Mouse (Mus musculus) heart, postnatal 14 days (tissue): ENCODE measurements around the gene Tc2n. TPM values are rescaled to one million over a fixed set of nuclear protein-coding genes. Genes with fewer than 3 reads are reported as not detected.

Experiments
- total RNA-seq, 2 experiments: library from RNA; stranded (reverse); gene quantifications; 2 replicates each; pipeline ENCODE4 v1.2.3; 2021

The Tc2n gene
- total RNA-seq, 2 experiments from 2014 or later = 0.76 to 1.1 TPM

Other genes with a start within 250 kb of the Tc2n start
- 10 to 100 TPM; 31.6 to 38.1 TPM for gene Fbln5, start 100.5 kb upstream of the Tc2n start, total RNA-seq
- gene Trip11, start 194.7 kb upstream of the Tc2n start, total RNA-seq = 10 to 100 TPM; 31.7 to 35.1 TPM
- 10 to 100 TPM in 1 of 2 experiments, 1 to 10 TPM in 1; 9.2 to 10.7 TPM for gene Atxn3, start 239.7 kb upstream of the Tc2n start, total RNA-seq